Mouse (Mus musculus) intestine, embryonic 16.5 days (tissue): ENCODE results near the gene Vpreb3. TPM values are rescaled to one million over a fixed set of nuclear protein-coding genes. Genes with fewer than 3 reads are reported as not detected.

Experiments
- ATAC-seq: fragments of 200-750 bp; cut with Nextera tagmentation; 2 replicates; pipeline ENCODE4 v1.8.0; 2017; ENCODE audit warnings: moderate TSS enrichment, moderate library complexity
- H3K27ac ChIP-seq: fragments of 300-500 bp; sonication (generic); 2 replicates; pipeline ENCODE4 v1.5.1; 2014; ENCODE audit warnings: mild to moderate bottlenecking, low read length
- H3K27me3 ChIP-seq: fragments of 300-500 bp; sonication (generic); replicated peaks from 2 replicates; pipeline ENCODE4 v1.6.1; 2014; ENCODE audit warnings: low read length, control low read depth, mixed read lengths; ENCODE audit not compliant: control insufficient read depth, insufficient read depth
- H3K36me3 ChIP-seq: fragments of 300-500 bp; sonication (generic); 2 replicates; pipeline ENCODE4 v1.6.1; 2014; ENCODE audit warnings: low read length, control low read depth; ENCODE audit not compliant: control insufficient read depth, insufficient read depth
- H3K4me1 ChIP-seq: fragments of 300-500 bp; sonication (generic); 2 replicates; pipeline ENCODE4 v1.6.1; 2014; ENCODE audit warnings: low read length, control low read depth, mixed read lengths; ENCODE audit not compliant: control insufficient read depth, insufficient read depth
- H3K4me2 ChIP-seq: fragments of 300-500 bp; sonication (generic); 2 replicates; pipeline ENCODE4 v1.6.1; 2014; ENCODE audit warnings: low read depth, low read length, control low read depth
- H3K4me3 ChIP-seq: fragments of 300-500 bp; sonication (generic); 2 replicates; pipeline ENCODE4 v1.5.1; 2014; ENCODE audit warnings: mild to moderate bottlenecking, low read length
- H3K9ac ChIP-seq: fragments of 300-500 bp; sonication (generic); 2 replicates; pipeline ENCODE4 v1.6.1; 2014; ENCODE audit warnings: low read depth, low read length
- H3K9me3 ChIP-seq: fragments of 300-500 bp; sonication (generic); 2 replicates; pipeline ENCODE4 v1.6.1; 2016; ENCODE audit warnings: low read length, control low read depth; ENCODE audit not compliant: control insufficient read depth
- WGBS: fragments of 180-500 bp; shearing (Covaris S2); extraction: QIAGEN DNeasy Blood & Tissue Kit; methylation state at CpG from one replicate; pipeline ENCODE4 v1.1.7; 2014; 5-methylcytosine and 5-hydroxymethylcytosine counted together
- polyA plus RNA-seq: library from polyadenylated mRNA; unstranded; fragments of >200 nt; fragmentation: Nextera tagmentation; extraction: Ambion mirVana; gene quantifications from 2 replicates; pipeline ENCODE4 v1.2.1, GENCODE M21; 2015

Gene Vpreb3
- polyA plus RNA-seq, 1 experiment from 2014 or later = 0.68 TPM

GRCm38 (mm10) chr10:75937851-75938643 is 4.8 kb upstream of the Vpreb3 start:
- Histone ChIP-seq H3K36me3 (no peaks in the 10 kb centered on the region), H3K27me3 (0 out of 2 replicates have a peak, but pooled peaks cover 3% of the 10 kb centered on the region), H3K9ac (0 out of 2 replicates have a peak overlapping the region, but pooled peaks have one; percentile 20), H3K27ac (no peak overlapping the region), H3K4me2 (peak overlapping the region; percentile 72; the same call in 1 of the 2 replicates), H3K4me3 (no peak overlapping the region), H3K9me3 (no peaks in the 10 kb centered on the region), H3K4me1 (peaks cover 9% of the 10 kb centered on the region)
- ATAC-seq = no peak
- WGBS = 47% methylated on average over 10 of the region's 10 CpGs

DNA sequence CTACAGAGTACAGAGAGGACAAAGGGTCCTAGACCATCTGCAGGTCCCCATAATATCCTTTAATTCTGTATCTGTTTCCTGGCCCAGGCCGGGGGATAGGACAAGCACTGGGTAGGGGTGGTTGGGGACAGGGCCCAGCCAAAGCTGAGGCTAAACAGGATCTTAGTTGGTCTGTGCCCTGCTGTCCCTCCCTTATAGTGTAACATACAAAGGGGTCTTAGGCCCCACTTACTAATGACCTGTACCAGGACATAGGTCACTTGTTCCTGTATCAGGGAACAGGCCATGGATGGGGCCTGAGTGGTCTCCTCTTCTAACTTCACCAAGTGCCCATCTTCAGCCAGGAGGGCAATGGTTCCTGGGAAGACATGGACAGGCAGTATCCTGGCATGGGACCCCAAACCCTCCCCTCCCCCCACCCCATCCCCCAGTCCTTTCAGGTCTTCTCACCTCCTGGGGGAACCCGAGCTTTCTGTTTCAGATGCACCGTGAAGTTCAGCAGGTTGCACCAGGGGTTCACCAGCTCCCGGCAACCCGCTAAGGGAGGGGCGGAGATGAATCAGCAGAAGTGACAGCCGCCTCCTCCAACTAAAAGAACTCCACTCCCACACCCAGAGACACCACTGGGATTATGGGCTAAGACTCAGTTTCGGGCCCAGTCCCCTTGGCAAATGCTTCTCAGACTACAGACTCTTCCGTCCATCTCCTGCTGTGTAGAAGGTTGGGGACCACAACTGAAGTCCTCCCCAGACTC is 3.2 kb upstream of the Vpreb3 start:
- H3K9me3 ChIP-seq = no peaks in the 10 kb centered on the region
- H3K4me2 ChIP-seq = no peak overlapping the region
- no peak overlapping the region for H3K4me3 ChIP-seq
- WGBS = 62% methylated on average over 9 of the region's 9 CpGs
- no peaks in the 10 kb centered on the region for H3K36me3 ChIP-seq
- H3K27ac ChIP-seq = no peak overlapping the region
- H3K4me1 ChIP-seq = peaks cover 11% of the 10 kb centered on the region
- H3K27me3 ChIP-seq = 0 out of 2 replicates have a peak, but pooled peaks cover 3% of the 10 kb centered on the region
- no peak for ATAC-seq
- H3K9ac ChIP-seq = no peak overlapping the region

DNA sequence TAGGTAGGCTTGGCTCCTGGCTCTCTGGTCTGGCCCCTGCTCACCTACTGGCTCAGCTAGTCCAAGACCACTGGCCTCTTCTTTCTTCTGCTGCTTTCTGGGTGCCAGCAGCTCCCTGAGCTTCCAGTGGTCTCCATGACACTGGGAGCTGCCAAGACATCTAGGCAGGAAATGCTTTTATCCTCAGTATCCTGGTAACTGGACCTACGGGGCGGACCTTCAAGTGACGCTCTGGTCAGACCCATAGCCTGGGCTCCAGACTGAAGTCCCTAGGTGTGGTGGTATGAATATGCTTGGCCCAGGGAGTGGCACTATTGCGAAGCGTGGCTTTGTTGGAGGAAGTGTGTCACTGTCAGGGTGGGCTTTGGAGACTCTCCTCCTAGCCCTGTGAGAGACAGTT is 2.3 kb upstream of the Vpreb3 start, which contains the start of gene Gm867:
Gm867 (minus strand) TSS at position 153 of the 400 bp plus-strand sequence.
- H3K27ac ChIP-seq = no peak within 1 kb of the TSS
- H3K27me3 ChIP-seq = 0 out of 2 replicates have a peak, but pooled peaks cover 3% of the 10 kb centered on the region
- no peak for ATAC-seq
- no peaks in the 10 kb centered on the region for H3K9me3 ChIP-seq
- H3K4me2 ChIP-seq = no peak within 1 kb of the TSS
- H3K9ac ChIP-seq = no peak within 1 kb of the TSS
- H3K36me3 ChIP-seq = no peaks in the 10 kb centered on the region
- 86% methylated on average over 5 of the region's 5 CpGs for WGBS
- H3K4me1 ChIP-seq = peaks cover 7% of the 10 kb centered on the region
- H3K4me3 ChIP-seq = no peak within 1 kb of the TSS

DNA sequence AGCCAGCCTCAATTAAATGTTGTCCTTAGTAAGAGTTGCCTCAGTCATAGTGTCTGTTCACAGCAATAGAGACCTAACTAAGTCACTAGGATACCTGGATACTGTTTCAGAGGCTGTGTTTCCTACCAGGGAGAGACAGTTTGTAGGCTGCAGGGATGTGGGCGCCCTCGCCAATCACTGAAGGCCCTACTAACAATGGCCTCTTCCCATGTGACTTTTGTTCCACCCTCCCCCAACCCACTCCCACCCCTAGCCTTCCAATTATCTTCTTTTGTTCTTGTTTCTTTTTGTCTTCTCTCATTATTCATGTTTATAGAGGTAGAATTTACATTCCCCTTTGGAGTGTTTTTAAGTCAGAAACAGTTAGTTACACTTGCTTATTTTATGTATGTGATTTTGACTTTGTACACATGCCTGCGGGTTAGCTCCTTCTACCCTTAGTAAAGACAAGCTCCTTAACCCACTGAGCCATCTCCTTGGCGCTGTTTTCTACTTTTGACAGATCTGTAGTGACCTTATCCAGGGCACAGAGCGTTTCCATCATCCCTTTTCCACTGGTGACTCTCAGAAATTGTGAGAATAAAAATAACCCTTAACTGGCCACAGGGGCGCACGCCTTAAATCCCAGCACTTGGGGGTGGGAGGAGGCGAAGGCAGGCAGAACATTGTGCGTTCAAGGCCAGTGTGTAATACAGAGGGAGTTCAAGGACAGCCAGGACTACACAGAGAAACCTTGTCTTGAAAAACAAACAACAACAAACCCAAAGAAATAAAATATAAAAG is 1.6 kb upstream of the Vpreb3 start:
- WGBS = 76% methylated on average over 9 of the region's 9 CpGs
- Histone ChIP-seq H3K4me1 (peaks cover 7% of the 10 kb centered on the region), H3K9me3 (no peaks in the 10 kb centered on the region), H3K4me3 (no peak overlapping the region), H3K27ac (no peak overlapping the region), H3K4me2 (no peak overlapping the region), H3K9ac (no peak overlapping the region), H3K36me3 (no peaks in the 10 kb centered on the region), H3K27me3 (no peaks in the 10 kb centered on the region)
- ATAC-seq = no peak

DNA sequence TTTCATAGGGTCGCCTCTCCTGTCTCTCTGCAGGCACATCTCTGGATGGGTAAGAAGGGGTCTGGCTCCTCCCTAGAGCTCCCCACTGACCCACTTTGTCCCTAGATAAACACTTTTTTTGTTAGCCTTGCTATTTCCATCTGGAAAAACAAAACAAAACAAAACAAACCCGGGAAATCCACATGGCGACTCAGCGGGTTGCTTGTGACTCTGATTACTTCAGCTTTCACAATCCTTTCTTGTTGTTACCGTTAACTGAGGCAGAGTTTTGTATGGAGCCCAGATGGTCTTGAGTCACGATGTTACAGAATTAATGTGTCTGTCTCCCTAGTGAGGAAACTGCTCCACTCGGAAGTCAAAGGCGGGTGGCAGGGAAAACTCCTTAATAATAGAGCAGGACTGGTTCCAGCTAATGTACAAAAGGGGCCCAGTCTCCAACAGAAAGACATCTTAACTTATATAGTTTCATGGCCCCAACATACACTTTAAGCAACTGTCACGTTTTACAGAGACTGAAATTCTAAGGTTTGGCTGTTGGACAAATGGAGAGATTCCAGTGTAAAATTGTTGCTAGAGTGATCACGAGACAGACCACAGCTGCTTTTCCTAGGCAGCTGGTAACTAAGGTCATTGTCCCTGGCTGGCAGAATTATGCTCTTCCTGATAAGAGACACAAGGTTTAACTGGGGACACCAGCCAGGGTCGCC is 1.4 kb downstream of the Vpreb3 start:
- 33% methylated on average over 11 of the region's 11 CpGs for WGBS
- H3K27me3 ChIP-seq = no peaks in the 10 kb centered on the region
- peaks cover 3% of the 10 kb centered on the region; the same call in 1 of the 2 replicates for H3K4me1 ChIP-seq
- H3K9me3 ChIP-seq = no peaks in the 10 kb centered on the region
- H3K9ac ChIP-seq = no peak overlapping the region
- 0 out of 2 replicates have a peak, but pooled peaks have one; percentile 27 for ATAC-seq
- H3K4me3 ChIP-seq = no peak overlapping the region
- no peak overlapping the region for H3K4me2 ChIP-seq
- H3K27ac ChIP-seq = peak overlapping the region; percentile 49
- no peaks in the 10 kb centered on the region for H3K36me3 ChIP-seq

DNA sequence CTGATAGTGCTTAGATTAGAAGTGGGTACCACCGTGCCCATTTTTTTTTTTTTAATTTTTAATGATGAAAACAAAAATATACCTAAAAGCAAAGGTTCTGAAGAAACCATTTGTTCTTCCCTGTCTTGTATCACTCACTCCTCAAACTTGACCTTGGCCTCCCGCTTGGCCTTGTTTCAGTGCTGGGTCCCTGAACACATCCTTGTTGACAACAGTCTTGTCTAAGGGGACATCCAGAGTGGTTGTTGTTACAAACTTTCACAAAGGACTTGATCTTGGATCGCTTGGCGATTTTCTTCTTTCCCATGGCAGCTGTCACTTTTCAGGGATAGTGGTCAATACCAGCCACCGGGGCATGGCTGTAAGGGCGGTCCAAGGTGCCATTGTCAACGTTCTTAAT is 2.4 kb downstream of the Vpreb3 start:
- Histone ChIP-seq H3K36me3 (no peaks in the 10 kb centered on the region), H3K27ac (no peak overlapping the region), H3K4me2 (no peak overlapping the region), H3K27me3 (no peaks in the 10 kb centered on the region), H3K4me3 (no peak overlapping the region), H3K9ac (no peak overlapping the region), H3K9me3 (no peaks in the 10 kb centered on the region), H3K4me1 (peaks cover 3% of the 10 kb centered on the region; the same call in 1 of the 2 replicates)
- no peak for ATAC-seq
- WGBS = 95% methylated on average over 7 of the region's 7 CpGs

DNA sequence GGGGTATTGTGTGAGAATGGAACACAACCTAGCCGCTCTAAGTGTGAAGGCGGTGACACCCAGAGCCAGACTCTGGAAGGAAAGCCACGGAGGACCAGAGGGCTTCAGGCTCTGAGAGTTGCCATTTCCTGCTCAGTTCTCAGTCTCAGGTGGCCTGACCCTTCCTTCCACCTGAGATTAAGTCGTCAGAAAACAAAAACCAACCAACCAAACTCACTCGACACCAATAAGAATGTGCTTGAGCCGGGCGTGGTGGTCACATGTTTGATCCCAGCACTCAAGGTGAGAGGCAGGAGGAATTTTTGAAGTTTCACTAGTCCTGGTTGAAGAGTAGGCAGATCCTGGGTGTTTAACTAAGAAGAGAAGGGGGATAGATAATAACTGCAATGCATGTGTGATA is 3.0 kb downstream of the Vpreb3 start:
- H3K36me3 ChIP-seq = no peaks in the 10 kb centered on the region
- H3K27ac ChIP-seq = no peak overlapping the region
- H3K9me3 ChIP-seq = no peaks in the 10 kb centered on the region
- peaks cover 9% of the 10 kb centered on the region for H3K4me1 ChIP-seq
- no peaks in the 10 kb centered on the region for H3K27me3 ChIP-seq
- no peak overlapping the region for H3K4me3 ChIP-seq
- no peak overlapping the region for H3K9ac ChIP-seq
- no peak overlapping the region for H3K4me2 ChIP-seq
- ATAC-seq = no peak
- 75% methylated on average over 7 of the region's 7 CpGs for WGBS

GRCm38 (mm10) chr10:75948079-75948478 is 5.2 kb downstream of the Vpreb3 start:
- Histone ChIP-seq H3K27me3 (no peaks in the 10 kb centered on the region), H3K4me3 (no peak overlapping the region), H3K4me2 (no peak overlapping the region), H3K4me1 (peaks cover 13% of the 10 kb centered on the region), H3K36me3 (no peaks in the 10 kb centered on the region), H3K9me3 (no peaks in the 10 kb centered on the region), H3K9ac (no peak overlapping the region), H3K27ac (no peak overlapping the region)
- no peak for ATAC-seq
- 80% methylated on average over 5 of the region's 5 CpGs for WGBS
